Mouse (Mus musculus): ENCODE measurements at regions not wholly inside any gene's neighbourhood (a gene's known extent, or its start where the extent isn't known, plus 50 kb on each side); places are given as distances from the start of the nearest gene placed in this dataset.

DNA sequence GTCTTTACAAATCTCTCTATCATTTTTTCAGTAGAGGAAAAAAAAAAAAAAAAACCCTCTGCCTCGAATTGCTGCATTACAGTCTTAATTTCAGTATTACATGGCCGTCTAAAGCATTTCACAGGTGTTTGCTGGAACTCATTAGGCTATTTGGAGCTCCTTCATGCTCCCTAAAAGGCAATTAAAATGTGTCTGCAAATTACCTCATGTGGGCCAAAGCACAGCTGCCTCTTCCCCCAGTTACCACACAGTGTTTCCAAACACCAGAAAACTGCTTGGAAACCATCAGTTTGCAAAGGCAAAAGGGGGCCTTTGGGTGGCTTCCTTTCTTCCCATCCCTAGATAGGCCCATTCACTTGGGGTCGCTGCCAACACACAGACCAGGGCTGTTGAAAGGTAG is 435.6 kb upstream of the Tenm2 start:
- no peak for ATAC-seq (replicated peaks; ENCODE audit: poor library complexity, severe bottlenecking)

DNA sequence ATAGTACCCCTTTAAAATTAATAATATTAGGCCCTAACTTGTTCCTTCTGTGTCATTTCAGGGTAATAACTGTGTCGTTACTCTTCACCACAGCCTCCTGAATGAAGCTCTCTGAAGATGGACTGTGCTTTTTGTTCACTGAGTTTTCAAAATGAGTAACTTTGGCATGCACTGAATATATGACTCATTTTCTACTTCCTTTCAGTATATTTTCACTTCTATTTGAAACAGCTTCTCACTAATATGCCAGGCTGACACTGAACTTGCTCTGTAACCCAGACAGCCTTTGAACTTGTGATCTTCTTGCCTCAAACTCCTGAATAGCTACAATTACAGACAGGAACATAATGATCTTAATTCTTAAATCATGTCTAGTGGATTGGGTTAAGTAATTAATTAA is 431.2 kb upstream of the Tenm2 start:
- no peak for ATAC-seq (replicated peaks; ENCODE audit: poor library complexity, severe bottlenecking)

DNA sequence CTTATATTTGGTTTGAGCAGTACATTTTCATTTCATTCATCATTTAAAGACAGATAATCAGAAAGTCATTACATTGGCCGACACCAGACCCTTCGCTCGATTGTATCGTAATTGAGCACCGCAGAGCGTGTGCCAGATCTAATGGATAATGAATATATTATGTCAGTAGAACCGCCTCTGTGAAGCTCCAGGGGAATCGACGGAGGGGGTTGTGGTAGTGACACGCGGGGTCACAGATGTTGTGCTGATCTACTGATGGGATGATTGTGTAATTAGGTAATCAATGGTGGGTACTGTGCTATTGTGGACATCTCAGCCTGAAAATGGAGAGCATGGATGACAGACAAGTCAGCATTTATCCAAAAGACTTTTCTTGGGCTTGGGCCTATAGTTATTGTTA is 414.3 kb upstream of the Tenm2 start:
- ATAC-seq (replicated peaks; ENCODE audit: poor library complexity, severe bottlenecking) = no peak

DNA sequence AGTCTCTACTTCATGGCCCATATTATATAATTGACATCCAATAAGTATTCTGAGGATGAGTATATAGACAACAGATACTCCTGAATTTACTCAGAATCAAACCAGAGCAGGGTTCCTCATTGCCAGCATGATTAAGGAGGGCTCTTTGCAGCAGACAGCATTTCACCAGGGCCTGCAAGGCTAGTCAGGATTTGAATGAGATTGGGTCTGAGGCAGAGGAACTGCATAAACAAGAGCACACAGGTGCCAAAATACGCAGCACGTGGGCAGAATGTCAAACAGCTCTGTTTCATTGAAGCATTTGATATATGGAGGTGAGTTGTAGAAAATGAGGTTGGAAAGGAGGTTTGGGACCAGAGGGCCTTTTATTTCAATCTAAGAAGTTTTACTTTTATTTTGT is 387.5 kb upstream of the Tenm2 start:
- ATAC-seq (replicated peaks; ENCODE audit: poor library complexity, severe bottlenecking) = no peak

DNA sequence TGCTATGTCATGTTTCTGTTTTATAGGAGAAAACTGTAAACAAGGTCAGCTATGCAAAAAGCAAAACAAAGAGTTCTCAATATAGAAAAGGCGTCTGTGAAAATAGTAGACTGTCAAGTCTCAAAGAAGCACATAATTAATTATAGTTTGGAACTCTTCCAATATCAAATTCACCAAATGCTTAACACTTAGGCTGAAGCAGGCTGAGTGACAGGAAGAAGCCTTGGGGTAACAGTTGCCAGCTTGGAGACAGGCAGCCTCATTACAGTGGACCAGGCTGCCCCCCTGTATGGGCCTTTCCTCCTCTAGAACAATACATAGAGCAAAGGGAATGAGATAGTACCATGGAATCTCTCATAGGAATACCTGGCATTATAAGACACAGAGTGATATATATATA is 364.8 kb upstream of the Tenm2 start:
- no peak for ATAC-seq (replicated peaks; ENCODE audit: poor library complexity, severe bottlenecking)

DNA sequence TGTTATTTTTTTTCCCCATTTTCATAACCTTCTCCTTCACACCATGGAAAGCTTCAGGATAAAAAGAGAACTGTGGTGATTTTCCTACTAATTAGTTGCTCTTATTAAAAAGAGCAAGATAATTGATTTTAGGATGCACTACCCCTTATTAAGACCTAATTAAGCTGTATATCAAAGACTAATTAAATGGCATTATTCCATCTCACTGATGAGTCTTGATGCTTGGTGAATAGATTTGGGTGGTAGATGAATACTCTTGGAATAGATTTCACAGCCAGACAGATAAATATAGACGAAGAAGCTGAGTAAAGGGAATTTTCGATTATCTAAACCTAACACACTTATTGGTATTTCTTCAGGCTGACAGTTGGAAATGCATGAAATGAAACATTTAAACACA is 346.5 kb upstream of the Tenm2 start:
- no peak for ATAC-seq (replicated peaks; ENCODE audit: poor library complexity, severe bottlenecking)

DNA sequence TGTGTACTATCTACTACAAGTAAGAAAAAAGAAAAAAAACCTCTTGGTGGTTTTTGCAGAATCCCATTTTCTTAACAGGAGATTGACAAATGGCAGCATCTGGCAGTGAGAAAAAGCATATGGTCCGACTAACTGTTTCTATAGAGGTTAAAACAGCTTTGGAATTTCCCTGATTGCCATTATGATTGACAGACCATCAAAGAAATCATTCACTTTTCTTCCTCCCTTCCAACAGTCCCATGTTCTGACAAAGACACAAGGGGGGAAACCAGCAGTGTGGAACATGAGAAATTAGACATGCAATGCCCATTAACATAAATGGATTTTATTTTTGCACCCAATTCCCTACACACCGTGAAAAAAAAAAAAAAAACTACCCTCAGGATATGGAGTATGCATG is 297.9 kb upstream of the Tenm2 start:
- no peak for ATAC-seq (replicated peaks; ENCODE audit: poor library complexity, severe bottlenecking)

DNA sequence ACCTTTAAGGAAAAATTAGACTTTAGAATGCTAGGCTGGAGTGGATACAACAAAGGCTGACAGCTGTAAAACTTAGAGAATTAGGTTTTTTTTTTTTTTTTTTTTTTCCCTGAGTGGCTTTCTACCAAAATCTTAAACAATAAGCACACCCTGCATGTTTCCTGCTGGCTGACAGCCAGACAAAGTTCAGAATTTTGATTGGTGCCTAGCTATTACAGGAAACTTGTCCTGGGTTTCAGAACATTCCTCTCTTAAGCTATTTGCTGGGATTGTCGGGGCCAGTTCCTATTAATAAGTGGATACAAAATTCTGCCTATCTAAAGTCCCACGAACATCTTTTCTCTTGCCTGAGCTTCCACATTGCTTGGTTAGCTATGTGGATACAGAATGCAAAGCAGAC is 296.7 kb upstream of the Tenm2 start:
- ATAC-seq (replicated peaks; ENCODE audit: poor library complexity, severe bottlenecking) = no peak

DNA sequence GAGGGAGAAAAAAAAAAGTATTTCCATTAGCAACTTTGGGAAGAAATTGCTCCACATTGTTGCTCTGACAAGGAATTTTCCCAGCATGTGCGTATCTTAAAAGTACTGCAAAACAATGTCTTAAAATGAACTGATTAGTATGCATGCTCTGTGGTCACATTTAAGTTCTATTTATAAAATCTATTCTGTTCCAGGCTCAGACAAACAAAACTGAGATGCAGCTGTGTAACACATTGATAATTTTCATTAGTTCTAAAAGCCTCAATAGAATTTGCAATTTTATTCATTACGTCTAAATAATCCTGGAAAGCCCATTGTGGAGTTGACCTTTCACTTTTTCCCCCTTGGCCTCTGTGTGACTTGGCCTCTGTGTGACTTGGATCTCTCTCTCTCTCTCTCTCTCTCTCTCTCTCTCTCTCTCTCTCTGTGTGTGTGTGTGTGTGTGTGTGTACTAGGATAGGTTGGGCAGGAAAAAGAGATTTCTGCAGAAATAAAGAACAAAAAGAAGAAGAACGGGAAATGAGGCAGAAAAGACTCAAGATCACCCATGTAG is 262.8 kb upstream of the Tenm2 start:
- ATAC-seq (replicated peaks; ENCODE audit: poor library complexity, severe bottlenecking) = no peak

DNA sequence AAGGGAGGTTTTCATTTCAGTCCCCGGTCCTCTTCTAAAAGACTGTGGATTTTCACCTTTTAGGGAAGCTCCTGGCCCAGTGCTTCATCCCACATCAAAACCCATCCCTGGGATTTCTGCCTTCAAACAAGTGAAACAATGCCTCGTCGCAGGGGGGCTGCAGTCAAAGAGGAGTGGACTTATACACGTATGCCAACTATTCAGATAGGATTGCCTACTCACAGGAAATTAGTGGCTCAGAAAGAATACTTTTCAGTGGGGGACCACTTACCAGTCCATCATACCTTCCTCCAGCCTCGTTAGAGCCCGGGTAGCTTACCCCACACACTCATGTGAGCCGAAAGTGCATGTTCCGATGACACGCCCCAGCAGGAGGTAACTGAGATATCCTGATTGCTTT is 262.1 kb upstream of the Tenm2 start:
- ATAC-seq (replicated peaks; ENCODE audit: poor library complexity, severe bottlenecking) = no peak

DNA sequence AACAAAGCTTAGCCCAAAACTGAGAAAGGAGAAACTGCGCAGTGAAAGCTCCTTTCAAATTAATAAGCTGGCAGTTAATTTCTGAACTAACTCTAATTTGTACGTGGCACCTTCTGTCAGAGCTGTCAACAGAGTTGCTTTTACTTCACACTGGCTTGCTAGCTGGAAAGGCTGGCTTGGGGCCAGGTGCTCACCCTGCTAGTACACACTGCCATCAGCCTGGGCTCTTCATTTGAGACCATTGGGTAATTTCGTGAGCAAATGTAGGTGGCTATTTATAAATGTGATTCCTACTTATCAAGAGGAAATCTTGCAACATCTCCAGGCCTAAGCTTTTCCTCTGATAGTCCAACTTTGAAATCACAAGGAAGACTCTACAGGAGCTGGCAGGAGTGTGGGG is 244.5 kb upstream of the Tenm2 start:
- no peak for ATAC-seq (replicated peaks; ENCODE audit: poor library complexity, severe bottlenecking)

DNA sequence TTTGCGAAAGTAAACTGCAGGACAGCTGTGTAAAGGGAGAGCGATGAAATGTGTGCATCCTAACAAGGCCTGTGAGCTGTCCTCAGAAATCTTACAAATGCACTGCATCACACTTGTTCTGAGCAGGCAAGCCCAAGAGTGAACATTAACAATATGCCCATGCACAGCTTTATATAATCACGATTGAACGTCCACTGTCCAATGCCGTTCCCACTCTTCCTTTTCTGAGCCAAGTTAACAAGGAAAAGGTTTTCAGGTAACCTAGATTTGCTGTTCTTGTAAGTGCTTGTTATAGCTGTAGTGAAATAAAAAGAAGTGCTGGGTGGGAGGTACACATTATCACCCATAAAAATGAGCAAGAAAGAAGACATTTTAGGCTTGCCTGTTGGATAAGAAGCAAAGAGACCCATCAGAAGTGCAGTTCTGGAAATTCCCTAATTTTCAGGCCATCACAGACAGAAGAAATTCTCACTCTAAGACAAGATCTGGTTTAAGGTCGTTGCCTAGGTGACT is 243.3 kb upstream of the Tenm2 start:
- no peak for ATAC-seq (replicated peaks; ENCODE audit: poor library complexity, severe bottlenecking)

DNA sequence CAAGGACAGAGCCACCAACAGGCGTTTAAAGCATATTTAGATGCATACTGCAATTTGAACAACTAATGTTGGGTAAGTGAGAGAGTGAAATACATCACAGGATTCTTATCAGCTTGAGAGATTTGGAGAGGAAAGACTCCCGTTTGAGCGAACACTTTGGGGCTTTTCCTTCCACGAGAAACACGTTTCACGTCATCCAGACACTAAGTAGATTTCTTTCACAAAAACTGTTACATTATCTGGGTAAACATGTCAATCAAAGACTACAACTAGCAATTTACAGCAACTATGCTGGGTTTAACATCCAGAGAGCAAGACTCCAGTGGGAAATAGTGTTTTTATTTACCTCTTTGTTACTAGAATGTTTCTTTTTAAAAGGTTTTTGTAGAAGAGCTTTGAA is 238.3 kb upstream of the Tenm2 start:
- ATAC-seq (replicated peaks; ENCODE audit: poor library complexity, severe bottlenecking) = no peak

DNA sequence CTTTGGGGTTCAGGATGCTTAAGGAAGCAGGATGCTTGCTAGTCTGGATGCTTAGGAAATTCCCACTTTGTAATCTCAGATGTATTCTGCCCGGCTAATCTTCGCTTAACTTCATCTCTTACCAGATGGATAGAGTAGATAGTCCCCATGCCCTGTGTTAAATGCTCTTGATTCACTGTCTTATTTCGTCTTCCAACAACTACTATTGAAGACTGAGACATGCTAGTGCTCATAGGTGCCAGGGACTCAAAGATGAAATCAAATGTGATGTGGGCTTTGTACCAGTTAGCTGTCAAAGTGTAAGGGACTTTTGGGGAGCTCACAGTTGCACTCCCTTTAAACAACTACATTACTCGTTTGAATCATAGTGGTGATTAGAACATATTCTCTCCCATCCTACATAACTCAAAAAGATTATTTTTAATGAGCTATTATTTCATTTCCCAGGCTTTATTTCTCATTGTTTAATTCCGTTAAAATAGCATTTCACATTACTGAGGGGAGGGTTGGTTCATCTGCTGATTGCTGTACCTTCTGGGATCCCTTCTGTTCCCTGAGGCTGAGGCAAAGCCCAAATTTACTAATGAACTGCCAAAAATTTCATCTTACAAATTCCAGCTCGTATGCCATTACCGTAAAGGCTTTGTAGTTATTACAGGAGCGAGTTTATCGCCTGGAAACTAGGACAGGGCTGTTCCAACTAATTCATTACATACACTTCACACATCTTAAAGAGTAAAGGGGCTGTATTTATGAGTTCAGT is 228.1 kb upstream of the Tenm2 start:
- no peak for ATAC-seq (replicated peaks; ENCODE audit: poor library complexity, severe bottlenecking)

DNA sequence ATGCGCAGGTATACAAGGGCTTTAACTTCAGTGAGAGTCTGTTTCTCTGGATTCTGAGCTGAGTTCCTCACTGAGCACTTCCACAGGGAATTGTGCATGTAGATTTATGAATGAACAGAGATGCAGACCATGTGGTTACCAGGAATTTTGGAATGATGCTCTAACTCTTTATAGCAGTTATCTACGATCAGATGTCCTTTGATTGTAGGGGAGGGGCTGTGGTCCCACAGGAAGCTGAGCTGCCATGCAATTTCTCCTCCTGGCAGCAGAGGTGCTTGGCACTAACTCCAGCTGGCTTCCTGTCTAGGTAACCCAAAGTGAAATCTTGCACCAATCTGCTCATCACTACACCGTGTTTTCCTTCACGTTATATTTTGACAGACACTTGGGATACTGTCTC is 226.6 kb upstream of the Tenm2 start:
- no peak for ATAC-seq (replicated peaks; ENCODE audit: poor library complexity, severe bottlenecking)

DNA sequence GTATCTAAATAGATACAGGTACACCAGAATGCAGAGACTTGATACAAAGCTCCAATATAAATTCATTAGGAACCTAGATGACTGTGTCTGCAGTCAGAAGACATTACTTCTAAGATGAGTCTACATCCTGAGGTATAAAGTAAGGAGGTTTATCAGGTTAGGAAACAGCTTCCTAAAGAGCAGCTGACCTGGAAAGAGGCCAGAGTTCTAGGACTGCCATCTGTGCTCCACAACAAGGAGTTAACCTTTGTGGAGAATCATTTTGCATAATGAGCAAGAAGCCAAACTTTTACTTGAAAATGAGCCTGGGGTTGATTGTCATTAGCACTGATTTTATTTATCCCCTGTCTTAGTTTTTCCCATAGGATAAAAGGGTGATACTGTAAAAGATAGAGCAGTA is 211.6 kb upstream of the Tenm2 start:
- ATAC-seq (replicated peaks; ENCODE audit: poor library complexity, severe bottlenecking) = no peak

DNA sequence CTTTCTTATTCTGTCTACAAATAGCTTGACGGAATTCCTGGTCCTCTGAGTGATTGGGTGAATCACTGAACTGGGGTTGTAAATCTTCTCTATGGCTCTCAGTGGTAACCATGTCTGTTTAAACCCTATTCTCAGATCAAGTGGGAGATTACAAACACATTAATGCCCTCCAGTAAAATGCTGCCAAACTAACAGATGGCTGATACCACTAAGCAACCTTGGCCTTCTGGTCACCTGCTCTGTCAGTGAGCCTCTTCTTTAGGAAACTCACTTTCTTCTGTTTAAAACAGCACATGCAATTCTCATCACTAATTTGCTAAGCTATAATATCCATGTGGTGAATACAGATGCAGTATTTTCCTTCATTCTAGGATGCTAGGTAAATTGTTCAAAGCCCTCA is 210.9 kb upstream of the Tenm2 start:
- no peak for ATAC-seq (replicated peaks; ENCODE audit: poor library complexity, severe bottlenecking)

DNA sequence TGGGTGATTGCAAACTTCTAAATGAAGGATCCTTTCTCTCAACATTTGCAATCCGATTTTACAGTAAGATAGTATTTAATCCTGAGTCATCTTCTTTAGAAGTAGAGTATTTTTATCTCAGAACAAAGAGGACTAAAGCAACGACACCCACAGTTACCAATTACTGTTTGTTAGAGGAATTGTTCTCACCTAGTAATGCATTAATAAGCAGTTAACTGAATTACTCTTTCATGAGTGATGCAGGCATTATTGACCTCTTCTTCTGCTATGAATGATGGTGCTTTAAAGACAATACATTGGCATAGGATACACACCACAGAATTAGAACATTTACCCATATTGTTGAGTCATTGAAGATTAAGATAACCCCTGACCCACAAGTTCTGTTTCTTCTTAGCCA is 207.0 kb upstream of the Tenm2 start:
- no peak for ATAC-seq (replicated peaks; ENCODE audit: poor library complexity, severe bottlenecking)

DNA sequence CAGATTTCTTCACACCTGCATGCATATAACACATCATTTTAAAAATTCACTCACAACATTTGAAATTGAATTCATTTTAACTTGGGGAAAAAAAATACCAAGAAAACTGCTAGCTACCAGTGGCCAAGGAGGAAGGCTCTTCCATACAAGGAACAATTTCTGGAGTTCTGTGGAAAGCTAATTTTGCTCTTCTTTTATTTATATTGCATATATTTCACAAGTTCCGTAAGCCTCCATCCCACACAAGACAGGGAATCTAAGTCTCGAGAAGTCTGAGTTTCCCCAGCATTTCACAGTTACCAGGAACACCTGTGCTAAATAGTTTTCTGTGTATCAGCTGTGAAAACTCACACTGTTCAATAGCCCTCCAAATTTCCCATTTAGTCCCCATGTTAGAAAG is 198.8 kb upstream of the Tenm2 start:
- no peak for ATAC-seq (replicated peaks; ENCODE audit: poor library complexity, severe bottlenecking)

DNA sequence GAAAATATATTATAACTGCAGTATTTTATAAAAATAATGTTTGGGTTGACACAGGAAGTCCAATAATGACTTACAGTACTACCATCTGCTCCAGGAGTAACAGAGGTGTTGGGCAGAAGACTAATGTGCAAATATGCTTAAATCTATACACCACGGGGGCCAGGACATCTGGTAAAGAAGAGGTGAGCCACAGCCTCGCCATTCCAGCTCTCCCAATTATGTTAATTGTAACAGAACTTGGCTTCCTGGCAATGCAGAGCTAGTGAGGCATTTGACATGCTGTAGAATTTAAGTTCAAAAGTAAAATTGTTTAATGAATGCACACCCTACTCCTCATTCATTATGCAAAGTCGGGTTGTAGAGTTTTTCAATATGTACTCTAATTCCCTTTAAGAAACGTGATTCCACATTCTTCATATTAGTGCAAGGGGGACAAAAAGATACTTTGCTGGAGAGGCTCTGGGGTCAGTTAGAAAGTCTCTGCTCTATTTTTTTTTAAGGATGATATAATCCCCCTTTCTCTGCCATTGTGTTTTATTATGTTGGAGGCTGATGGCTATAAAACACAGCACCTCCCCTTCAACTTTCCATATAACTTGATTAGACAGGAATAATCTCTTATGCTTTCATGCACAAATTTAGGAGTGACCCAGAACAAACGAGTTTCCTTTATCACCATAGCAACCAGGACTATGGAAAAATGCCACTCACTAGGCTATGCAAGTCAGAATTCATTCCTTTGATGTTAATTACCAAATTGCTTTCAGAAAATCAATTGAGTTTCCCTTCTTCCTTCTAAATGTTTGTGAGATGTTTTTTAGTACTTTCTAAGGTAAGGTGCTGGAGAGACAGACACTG is 188.8 kb upstream of the Tenm2 start:
- no peak for ATAC-seq (replicated peaks; ENCODE audit: poor library complexity, severe bottlenecking)

DNA sequence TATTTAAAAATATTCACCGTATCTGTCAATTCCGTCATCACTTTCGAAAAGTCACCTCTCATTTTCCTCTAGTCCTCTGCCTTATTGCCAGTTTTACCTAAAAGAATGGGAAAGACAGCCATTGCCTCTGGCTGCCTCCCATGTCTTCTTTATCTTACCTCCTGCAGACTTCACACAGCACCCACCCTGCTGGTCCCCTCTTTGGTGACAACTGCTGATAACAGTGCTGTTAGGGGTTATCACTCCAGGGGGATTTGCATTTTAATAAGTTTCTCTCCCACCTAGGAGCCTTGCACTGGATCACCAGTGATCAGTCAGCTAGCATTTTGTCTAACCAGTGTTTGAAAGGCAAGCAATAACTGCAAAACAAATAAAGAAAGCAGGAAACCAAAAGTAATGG is 177.1 kb upstream of the Tenm2 start:
- no peak for ATAC-seq (replicated peaks; ENCODE audit: poor library complexity, severe bottlenecking)

DNA sequence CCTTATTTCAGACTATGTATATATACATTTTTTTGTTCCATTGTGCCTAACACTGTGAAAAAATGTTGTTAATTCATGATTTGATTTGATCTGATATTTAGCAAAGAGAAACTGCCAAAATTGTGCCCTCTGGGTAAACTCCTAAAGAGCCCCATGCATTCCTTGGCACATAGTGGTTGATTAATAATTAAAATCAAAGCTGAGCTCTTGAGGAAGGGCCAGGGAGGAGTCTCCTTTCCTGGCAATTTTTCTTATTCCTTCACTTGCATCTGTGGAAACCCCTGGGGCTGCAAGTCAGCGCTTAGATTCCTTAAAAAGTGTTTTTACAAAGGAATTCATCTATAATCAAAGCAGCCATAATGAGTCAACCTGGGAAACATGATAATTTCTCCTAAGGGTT is 132.2 kb upstream of the Tenm2 start:
- no peak for ATAC-seq (replicated peaks; ENCODE audit: poor library complexity, severe bottlenecking)

All from granulocyte monocyte progenitor cell, adult 5-6 weeks (primary cell).